Mouse (Mus musculus) right cerebral cortex, postnatal 25 days (tissue): ENCODE measurements around the gene Cmtm4.

Experiments used
- DNase-seq: peaks from one replicate; pipeline ENCODE4 v3.0.0; 2022

Gene Cmtm4

GRCm38 (mm10) chr8:104410628-104411273 is 15.1 kb upstream of the Cmtm4 start:
- peak; percentile 55 for DNase-seq

DNA sequence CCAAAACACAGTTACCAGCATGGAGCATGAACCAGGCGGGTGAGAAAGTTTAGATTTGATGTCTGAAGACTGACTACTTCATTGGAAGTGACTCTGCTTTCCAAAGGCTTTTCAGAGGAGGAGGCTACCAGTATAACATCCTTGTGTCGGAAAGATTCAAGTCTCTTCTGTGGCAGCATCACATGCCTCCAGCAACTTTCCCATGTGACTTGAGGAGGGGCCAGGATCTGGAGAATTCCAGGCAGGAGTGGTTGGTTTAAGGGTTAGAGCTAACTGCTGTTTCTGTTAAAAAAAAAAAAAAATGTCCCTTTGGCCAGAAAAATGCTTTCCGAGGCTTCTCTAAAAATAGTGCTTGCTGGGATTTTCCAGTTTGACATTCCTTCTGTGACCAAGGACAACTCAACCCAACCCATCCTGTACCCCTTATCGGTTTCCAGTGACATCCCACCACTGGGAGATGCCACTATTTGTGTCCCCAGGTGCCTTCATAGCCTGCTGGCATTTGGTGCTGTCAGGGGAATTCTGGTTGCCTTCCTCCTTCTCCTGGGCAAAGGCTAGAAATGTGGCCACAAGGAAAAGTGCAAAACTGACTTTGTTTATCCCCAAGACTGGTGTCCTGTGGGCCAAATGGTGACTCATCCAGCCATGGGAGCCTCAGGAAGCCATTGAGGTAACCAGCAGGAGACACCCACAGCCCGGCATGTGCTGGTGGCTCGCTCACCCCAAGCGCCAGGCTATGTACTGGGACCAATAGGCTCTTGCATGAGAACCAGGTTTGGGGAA is 12.9 kb upstream of the Cmtm4 start:
- no peak for DNase-seq

GRCm38 (mm10) chr8:104406340-104407128 is 10.9 kb upstream of the Cmtm4 start:
- DNase-seq, result no peak

DNA sequence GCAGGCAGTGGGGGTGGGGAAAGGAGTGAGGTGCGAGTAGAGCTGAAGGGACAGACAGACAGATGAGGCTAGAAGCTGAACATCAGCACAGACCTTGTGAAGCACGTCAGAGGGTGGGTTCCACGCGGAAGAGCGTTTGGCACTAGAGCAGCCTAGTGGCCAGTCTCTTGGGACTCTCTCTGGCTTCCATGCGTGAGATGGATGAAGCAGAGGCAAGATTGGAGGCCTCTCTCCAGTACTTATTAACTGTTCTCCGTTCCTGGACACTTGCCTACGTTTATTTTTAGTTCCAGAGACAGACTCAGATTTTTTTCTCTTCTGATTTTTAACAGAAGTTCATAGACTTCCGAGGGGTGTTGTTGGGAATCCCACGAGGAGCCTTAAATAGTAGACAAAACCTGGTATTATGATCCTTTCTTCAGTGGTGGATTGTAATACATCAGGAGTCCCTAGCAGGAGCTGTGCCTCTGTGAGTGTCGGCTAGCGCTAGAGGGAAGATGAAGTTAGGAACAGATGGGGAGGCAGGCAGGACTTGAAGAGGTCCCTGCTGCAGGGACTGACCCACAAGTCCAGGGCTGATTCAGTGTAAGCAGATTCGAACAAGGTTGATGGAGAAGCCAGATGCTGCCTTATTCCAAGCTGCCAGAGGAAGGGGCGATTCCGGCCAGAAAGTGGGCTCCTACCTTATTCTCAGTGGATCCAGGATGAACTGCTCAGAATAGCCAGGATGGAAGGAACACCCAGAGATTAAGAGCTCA is 10.0 kb upstream of the Cmtm4 start:
- DNase-seq, result no peak

DNA sequence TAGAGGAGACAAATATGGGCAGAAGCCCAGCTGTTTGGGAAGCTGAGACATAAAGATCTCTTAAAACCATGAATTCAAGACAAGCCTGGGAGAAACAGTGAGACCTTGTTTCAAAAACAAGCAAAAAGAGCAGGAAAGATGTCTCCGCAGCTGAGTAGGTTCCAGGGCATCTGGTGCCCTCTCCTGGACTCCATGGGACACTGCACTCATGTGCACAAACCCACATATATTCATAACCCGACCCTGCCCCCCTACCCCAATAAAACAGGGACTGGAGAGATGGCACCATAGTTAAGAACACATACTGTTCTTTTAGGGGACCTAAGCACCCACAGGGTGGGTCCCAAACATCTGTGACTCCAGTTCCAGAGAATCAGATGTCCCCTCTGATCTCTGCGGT is 8.0 kb upstream of the Cmtm4 start:
- DNase-seq, result no peak

DNA sequence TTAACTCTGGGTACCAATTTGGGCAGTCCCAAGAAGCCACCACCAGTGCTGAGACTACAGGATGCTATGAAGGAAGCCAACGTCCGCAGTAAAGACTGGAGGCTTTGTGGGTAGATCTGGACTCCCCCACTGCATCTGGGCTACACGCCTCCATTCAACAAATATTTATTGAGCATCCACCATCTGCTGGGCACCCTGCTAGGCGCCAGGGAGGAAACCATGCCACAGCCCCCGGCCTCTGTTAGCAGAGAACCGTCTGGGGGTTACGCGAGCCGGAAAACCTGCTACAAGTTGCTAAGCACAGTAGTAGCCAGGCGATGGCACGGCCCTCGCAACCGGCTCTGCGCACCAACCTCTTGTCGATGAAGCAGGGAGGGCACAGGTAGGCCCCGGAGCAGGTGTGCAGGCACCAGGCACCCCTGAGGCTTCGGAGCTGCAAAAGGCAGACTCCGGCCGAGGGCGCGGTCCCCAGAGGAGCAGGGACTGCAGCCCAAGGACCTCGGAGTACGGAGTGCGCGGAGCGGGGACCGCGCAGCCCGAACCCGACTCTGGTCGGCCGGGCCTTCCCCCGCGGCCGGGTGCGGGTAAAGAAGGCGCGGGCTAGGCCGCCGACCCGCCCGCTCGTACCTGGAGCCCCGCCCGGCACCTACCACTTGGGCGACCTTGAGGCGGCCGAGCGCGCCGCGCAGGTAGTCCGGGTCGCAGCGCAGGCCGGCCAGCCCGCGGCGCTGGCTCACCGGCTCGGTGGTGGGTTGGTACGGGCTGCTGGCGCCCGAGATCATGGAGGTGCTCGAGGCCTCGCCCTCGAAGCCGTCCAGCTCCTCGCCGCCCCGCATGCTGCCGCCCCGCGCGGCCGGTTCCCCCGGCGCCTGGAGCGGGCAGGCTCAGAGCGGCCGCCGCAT is 555 bp downstream of the Cmtm4 start:
- DNase-seq, result peak; percentile 58

GRCm38 (mm10) chr8:104393767-104394166 is 1.8 kb downstream of the Cmtm4 start:
- no peak for DNase-seq

GRCm38 (mm10) chr8:104393139-104393538 is 2.5 kb downstream of the Cmtm4 start:
- no peak for DNase-seq

GRCm38 (mm10) chr8:104390245-104390644 is 5.4 kb downstream of the Cmtm4 start:
- no peak for DNase-seq

GRCm38 (mm10) chr8:104387980-104388379 is 7.6 kb downstream of the Cmtm4 start:
- no peak for DNase-seq

- no peak for DNase-seq
These were observed 8.1 kb downstream of the Cmtm4 start for GRCm38 (mm10) chr8:104387501-104387900.

DNA sequence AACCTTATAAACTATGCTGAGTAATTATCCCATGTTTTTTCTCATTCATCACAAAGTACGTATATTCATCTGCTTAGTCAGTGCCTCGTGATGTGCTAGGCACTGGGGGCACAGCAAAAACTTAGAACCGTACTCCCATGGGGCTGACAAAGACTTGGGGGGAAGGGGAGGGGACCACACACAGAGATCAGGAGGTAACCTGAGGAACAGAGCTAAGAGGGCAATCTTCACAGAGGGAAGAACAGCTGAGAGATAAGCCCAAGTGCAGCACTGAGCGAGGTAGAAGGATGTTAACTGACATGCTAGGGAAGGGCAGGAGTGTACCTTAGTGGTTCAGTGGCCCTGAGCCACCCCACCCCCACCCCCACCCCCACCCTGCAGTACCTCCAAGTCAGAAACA is 8.9 kb downstream of the Cmtm4 start:
- DNase-seq, result no peak

DNA sequence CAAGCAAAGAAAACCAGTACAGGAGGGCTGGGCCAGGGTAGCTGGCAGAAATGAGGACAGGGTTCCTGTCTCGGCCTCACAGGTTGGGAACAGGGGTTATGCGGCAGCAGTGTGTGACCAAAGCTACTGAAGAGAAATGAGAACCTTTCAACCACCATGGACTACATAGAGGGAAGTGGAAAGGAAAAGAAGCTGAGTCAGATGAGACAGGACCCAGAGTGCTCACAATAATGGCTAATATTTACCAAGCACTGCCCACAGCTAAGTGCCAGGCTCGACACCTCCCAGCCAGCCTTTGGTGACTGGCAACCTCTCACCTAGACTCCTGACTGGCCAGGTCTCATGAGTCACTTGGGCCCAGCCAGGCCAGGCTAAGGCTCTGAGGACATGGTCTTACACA is 11.6 kb downstream of the Cmtm4 start:
- no peak for DNase-seq

DNA sequence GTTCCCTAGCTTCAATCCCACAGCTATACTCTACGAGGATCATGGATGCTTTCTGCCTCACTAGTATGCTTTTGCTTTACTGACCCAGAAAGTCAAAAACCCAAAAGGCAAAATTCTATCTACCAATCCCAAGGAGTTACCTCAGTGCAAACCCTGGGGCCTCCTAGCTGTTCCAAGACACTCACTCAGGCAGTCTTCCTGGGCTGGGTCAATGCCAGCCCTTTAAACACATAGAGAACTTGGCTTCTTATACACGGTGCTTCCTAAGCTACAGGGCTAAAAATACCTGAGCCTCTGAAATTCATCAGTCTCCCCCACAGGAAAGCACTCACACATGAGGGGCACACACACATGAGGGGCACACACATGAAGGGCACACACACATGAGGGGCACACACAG is 12.3 kb downstream of the Cmtm4 start:
- no peak for DNase-seq

- no peak for DNase-seq
These were observed 14.6 kb downstream of the Cmtm4 start for GRCm38 (mm10) chr8:104380961-104381411.

DNA sequence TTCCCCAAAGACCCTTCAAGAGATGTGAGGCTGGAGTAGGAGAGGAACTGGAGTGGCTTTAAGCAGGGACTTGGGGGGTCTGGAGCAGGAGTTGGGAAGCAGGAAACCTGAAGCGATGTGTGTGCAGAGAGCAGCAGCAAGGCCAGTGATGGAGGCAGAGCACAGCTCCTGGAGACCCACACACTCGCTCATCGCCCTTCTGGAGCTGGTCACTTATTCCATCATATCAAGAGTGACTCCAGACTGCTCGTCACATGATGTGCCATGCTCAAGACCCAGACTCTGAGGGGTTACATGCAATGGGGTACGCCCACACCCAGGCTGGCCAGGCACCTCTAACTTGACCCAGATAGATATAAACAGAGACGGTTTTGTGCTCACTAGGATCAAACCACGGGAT is 15.3 kb downstream of the Cmtm4 start:
- DNase-seq, result no peak

DNA sequence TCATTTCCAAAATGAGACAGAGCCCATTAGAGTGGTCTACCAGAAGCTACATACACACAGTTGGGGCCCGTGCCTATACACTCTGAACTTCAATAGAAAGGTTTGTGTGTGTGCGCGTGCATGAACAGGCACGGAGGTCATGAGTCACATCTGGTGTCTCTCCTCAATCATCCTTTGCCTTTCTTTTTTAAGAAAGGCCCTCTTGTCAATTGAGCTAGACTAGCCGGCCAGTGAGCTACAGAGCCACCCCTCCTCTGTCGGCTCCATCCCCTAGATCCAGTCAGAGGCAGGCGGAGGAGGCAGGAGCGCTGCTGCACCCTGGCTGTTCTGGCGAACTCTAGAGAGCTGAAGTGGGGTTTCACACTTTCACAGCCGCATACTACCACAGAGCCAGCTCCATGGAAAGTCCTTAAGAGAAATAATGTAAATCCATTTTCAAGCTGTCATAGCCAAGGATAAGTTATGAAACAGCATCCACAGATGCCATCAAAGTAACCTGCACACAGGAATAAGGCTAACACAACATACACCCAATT is 16.2 kb downstream of the Cmtm4 start:
- DNase-seq, result no peak

GRCm38 (mm10) chr8:104376669-104377068 is 18.9 kb downstream of the Cmtm4 start:
- no peak for DNase-seq

DNA sequence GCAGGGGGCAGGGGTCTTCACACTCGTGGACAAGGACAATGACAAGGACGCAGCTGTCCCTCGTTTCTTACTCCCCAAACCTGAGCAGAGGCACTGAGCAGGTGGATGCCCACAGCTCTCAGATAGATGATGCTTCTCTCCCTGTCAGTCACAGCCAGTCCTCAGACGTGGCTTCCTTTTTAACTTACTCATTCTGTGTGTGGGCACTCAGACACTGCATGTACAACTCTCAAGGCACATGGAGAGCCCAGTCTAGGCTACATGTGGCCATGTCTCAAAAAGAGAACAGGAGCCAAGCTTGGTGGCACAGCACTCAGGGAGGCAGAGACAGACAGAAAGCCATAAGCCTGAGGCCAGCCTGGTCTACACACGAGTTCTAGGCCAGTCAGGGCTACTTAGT is 19.6 kb downstream of the Cmtm4 start:
- DNase-seq, result no peak

DNA sequence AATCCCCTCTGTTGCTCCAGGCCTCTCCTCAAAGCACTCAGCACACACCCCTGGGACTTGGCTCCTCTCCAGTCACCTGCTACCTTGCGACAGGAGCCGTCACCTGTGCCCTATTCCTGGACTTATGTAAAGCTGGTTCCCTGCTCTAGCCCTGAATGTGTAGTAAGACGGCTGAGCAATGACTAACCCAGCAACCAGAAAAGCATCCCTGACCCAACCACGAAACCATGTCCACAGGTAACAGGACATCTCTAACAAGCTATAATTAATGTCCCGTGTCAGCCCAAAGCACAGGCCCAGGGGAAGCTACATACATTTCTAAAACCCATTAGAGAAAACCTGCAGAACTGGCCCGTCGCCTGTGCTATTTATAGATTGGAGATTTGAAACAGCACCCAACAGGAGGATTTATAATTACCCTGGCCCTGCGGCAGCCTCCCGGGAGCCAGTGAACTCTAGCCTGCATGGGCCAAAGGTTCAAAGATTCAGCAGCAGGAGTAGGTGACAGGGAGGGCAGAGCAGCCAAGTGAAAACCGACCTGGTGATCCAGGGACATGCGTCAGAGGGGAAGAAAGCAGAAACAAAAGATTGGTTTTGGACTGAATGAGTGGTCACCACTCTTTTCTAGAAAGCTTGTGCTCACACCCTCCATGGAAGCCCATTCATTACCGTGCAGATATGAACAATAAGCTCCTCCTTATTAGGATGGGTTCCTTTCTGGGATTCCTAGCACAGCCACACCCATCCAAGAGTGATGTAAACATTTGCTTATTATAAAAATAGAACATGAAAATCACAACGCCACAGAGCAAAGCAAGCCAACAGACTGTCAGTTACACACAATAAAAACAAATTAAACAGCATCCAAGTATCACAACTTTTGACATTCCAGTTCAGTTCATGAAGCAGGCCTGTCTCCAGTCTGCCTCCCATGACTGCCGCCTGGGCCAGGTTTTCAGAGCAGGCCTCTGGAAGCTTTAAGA is 20.5 kb downstream of the Cmtm4 start:
- DNase-seq, result no peak
